Mouse (Mus musculus) forebrain, embryonic 14.5 days (tissue): ENCODE results near the gene Mc3r. TPM values are rescaled to one million over a fixed set of nuclear protein-coding genes. Genes with fewer than 3 reads are reported as not detected.

Experiments
- ATAC-seq: fragments of 200-750 bp; cut with Nextera tagmentation; 2 replicates; pipeline ENCODE4 v1.8.0; 2017; ENCODE audit warnings: mild to moderate bottlenecking, moderate library complexity
- DNase-seq: peaks from one replicate; pipeline ENCODE4 v3.0.0-alpha.2; 2015; ENCODE audit warnings: low spot score
- H3K27ac ChIP-seq: fragments of 300-500 bp; sonication (generic); 2 replicates; pipeline ENCODE4 v1.5.1; 2014; ENCODE audit warnings: low read depth, mild to moderate bottlenecking, control low read depth, low read length, moderate library complexity
- H3K27me3 ChIP-seq: fragments of 300-500 bp; sonication (generic); replicated peaks from 2 replicates; pipeline ENCODE4 v1.6.1; 2014; ENCODE audit warnings: low read length, control low read depth, mixed read lengths; ENCODE audit not compliant: control insufficient read depth, insufficient read depth
- H3K36me3 ChIP-seq: fragments of 300-500 bp; sonication (generic); 2 replicates; pipeline ENCODE4 v1.6.1; 2014; ENCODE audit warnings: low read length, control low read depth; ENCODE audit not compliant: control insufficient read depth, insufficient read depth
- H3K4me1 ChIP-seq: fragments of 300-500 bp; sonication (generic); 2 replicates; pipeline ENCODE4 v1.6.1; 2014; ENCODE audit warnings: antibody characterized with exemption, low read length, control low read depth; ENCODE audit not compliant: control insufficient read depth, insufficient read depth
- H3K4me2 ChIP-seq: fragments of 300-500 bp; sonication (generic); 2 replicates; pipeline ENCODE4 v1.6.1; 2014; ENCODE audit warnings: mild to moderate bottlenecking, control low read depth, low read length
- H3K4me3 ChIP-seq: fragments of 300-500 bp; sonication (generic); 2 replicates; pipeline ENCODE4 v1.5.1; 2014; ENCODE audit warnings: low read depth, low read length, control low read depth
- H3K9ac ChIP-seq: fragments of 300-500 bp; sonication (generic); 2 replicates; pipeline ENCODE4 v1.6.1; 2014; ENCODE audit warnings: mild to moderate bottlenecking, low read length, control low read depth, moderate library complexity
- H3K9me3 ChIP-seq: fragments of 300-500 bp; sonication (generic); replicated peaks from 2 replicates; pipeline ENCODE4 v1.6.1; 2016; ENCODE audit warnings: low read length, control low read depth, mixed read lengths; ENCODE audit not compliant: control insufficient read depth
- WGBS: fragments of 180-500 bp; shearing (Covaris S2); extraction: QIAGEN DNeasy Blood & Tissue Kit; methylation state at CpG from one replicate; pipeline ENCODE4 v1.1.7; 2014; 5-methylcytosine and 5-hydroxymethylcytosine counted together
- polyA plus RNA-seq: library from polyadenylated mRNA; unstranded; fragments of >200 nt; fragmentation: Nextera tagmentation; extraction: Ambion mirVana; gene quantifications from 2 replicates; pipeline ENCODE4 v1.2.1, GENCODE M21; 2014

The Mc3r gene
- polyA plus RNA-seq, 1 experiment from 2014 or later = 0.55 TPM

DNA sequence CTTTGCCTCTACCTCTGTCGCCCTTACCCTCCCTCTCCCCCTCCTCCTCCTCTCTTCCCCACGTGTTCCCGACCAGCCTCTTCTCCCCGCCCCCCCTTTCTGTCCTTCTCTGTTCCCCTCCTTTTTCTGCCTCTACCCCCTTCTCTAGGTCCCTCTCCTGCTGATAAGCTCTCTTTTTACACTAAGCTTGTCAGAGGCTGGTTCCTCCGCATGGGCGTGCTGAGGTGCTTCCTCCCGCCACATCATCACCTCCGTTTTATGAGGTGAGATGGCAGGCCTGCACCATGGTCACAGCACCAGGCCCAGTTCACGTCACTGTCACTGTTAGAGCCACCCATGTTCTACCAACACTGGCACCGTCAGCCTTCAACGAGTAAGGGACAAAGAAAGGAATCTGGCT, 40.7 kb downstream of the Mc3r start:
- peak; percentile 37 for ATAC-seq

DNA sequence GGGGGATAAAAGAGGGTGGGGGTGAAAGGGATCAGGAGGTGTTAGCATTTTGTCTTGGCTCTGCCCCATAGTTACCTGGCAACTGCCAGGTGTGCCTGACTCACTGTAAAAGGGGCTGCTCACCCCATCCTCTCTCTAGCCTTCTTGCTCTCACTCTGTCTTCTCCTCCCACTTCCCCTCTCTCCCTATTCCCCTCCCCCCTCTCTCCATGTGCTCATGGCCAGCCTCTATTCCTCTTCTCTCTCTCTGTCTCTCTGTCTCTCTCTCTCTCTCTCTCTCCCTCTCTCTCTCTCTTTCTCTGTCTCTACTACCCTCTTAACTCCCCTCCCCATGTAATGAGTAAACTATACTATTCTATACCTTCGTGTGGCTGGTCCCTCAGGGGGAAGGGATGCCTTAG, 41.3 kb downstream of the Mc3r start:
- Histone ChIP-seq H3K4me2 (no peak overlapping the region), H3K4me3 (no peak overlapping the region), H3K36me3 (no peaks in the 10 kb centered on the region), H3K9ac (no peak overlapping the region), H3K27ac (no peak overlapping the region), H3K27me3 (no peaks in the 10 kb centered on the region), H3K9me3 (no peaks in the 10 kb centered on the region), H3K4me1 (peaks cover 14% of the 10 kb centered on the region)
- DNase-seq = no peak
- 13% methylated on average over 1 of the region's 1 CpGs for WGBS
- ATAC-seq = peak; percentile 25; the same call in 1 of the 2 replicates

More for the DNA sequence above, 40.7 kb downstream of the Mc3r start:
- H3K4me2 ChIP-seq = no peak overlapping the region
- no peak overlapping the region for H3K27ac ChIP-seq
- peaks cover 14% of the 10 kb centered on the region for H3K4me1 ChIP-seq
- DNase-seq = no peak
- no peaks in the 10 kb centered on the region for H3K36me3 ChIP-seq
- no peak overlapping the region for H3K4me3 ChIP-seq
- no peak overlapping the region; the same call in 1 of the 2 replicates for H3K9ac ChIP-seq
- no peaks in the 10 kb centered on the region for H3K27me3 ChIP-seq
- H3K9me3 ChIP-seq = no peaks in the 10 kb centered on the region
- WGBS = 15% methylated on average over 10 of the region's 11 CpGs

DNA sequence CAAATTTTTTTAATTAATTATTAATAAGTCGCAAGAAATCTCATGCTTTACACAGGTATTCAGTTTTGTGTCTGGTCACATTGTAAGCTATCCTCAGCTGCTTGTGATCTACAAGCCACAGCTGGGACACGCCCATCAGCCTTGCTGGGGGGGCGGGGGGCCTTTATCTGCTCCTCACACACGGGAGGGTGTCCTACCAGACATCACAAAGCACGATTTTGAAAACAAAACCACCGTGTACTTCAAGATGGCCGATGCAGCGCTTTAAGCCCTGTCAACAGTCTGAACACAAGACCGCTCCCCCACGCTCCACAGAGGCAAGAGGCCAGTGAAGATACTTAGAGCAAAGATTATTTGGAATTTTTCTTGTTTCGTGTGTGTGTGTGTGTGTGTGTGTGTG, 42.2 kb downstream of the Mc3r start:
- ATAC-seq (no peak), DNase-seq (no peak)
- Histone ChIP-seq H3K9ac (no peak overlapping the region), H3K27ac (no peak overlapping the region), H3K9me3 (no peaks in the 10 kb centered on the region), H3K36me3 (no peaks in the 10 kb centered on the region), H3K4me3 (no peak overlapping the region), H3K27me3 (no peaks in the 10 kb centered on the region), H3K4me1 (peaks cover 14% of the 10 kb centered on the region), H3K4me2 (no peak overlapping the region)
- WGBS = 86% methylated on average over 11 of the region's 11 CpGs

- ATAC-seq (no peak), DNase-seq (no peak)
- no peak overlapping the region for H3K9ac ChIP-seq
- H3K4me2 ChIP-seq = no peak overlapping the region
- 92% methylated on average over 7 of the region's 7 CpGs for WGBS
- H3K27ac ChIP-seq = no peak overlapping the region
- peaks cover 14% of the 10 kb centered on the region for H3K4me1 ChIP-seq
- no peaks in the 10 kb centered on the region for H3K36me3 ChIP-seq
- H3K4me3 ChIP-seq = no peak overlapping the region
- no peaks in the 10 kb centered on the region for H3K9me3 ChIP-seq
- H3K27me3 ChIP-seq = no peaks in the 10 kb centered on the region
These were observed 42.7 kb downstream of the Mc3r start for GRCm38 (mm10) chr2:172291025-172291424.

DNA sequence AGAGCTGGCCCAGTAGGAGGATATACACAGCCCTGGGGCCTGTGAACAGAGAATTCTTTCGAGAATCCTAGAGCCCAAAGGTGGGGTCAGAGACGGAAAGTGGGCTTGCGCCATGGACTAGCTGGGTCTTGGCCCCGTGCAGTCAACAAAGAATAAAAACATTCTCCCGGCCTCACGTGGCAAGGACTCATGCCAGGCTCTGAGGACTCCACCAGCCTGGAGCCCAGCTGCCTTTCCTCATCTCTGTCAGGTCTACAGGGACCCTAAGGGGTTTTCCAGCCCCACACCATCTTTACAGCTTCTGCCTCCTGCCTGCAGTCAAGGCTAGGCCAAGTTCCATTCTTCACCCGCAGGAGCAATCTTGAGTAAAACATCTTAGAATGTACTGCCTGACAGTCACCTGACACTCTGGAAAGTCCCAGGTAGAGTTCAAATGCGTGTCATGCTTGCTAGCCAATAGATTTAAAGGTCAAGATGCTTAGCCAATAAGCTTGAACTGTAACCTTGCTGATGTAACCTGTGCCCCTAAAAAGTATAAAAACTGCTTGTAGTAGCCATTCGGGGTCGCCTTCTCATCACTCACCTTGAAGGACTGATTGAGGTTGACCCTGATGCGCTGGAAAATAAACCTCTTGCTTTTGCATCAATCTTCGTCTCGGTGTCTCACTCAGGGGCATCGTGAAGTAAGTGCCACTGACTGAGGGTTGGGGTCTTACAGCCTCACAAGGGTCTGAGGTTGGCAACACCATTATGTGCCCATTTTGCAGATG, 43.6 kb downstream of the Mc3r start:
- Histone ChIP-seq H3K27me3 (no peaks in the 10 kb centered on the region), H3K4me3 (no peak overlapping the region), H3K4me2 (no peak overlapping the region), H3K36me3 (no peaks in the 10 kb centered on the region), H3K9ac (no peak overlapping the region), H3K27ac (no peak overlapping the region), H3K9me3 (no peaks in the 10 kb centered on the region), H3K4me1 (peaks cover 14% of the 10 kb centered on the region)
- 95% methylated on average over 14 of the region's 14 CpGs for WGBS
- no peak for DNase-seq
- ATAC-seq = no peak

- peak overlapping the region; percentile 67 for H3K27ac ChIP-seq
- H3K4me2 ChIP-seq = peak overlapping the region; percentile 21; the same call in 1 of the 2 replicates
- 26% methylated on average over 14 of the region's 14 CpGs for WGBS
- peak; percentile 76 for DNase-seq
- H3K4me3 ChIP-seq = no peak overlapping the region
- peak; percentile 43 for ATAC-seq
- no peaks in the 10 kb centered on the region for H3K36me3 ChIP-seq
- no peak overlapping the region for H3K9ac ChIP-seq
- H3K4me1 ChIP-seq = peaks cover 14% of the 10 kb centered on the region
- H3K27me3 ChIP-seq = no peaks in the 10 kb centered on the region
- H3K9me3 ChIP-seq = no peaks in the 10 kb centered on the region
These were observed 44.5 kb downstream of the Mc3r start for GRCm38 (mm10) chr2:172292525-172293405.

GRCm38 (mm10) chr2:172298083-172298482, 49.8 kb downstream of the Mc3r start:
- ATAC-seq (no peak), DNase-seq (no peak)
- Histone ChIP-seq H3K36me3 (no peaks in the 10 kb centered on the region), H3K9ac (no peak overlapping the region), H3K9me3 (no peaks in the 10 kb centered on the region), H3K4me2 (no peak overlapping the region), H3K4me1 (peaks cover 15% of the 10 kb centered on the region), H3K27ac (no peak overlapping the region), H3K27me3 (no peaks in the 10 kb centered on the region), H3K4me3 (no peak overlapping the region)
- WGBS = 70% methylated on average over 1 of the region's 1 CpGs

DNA sequence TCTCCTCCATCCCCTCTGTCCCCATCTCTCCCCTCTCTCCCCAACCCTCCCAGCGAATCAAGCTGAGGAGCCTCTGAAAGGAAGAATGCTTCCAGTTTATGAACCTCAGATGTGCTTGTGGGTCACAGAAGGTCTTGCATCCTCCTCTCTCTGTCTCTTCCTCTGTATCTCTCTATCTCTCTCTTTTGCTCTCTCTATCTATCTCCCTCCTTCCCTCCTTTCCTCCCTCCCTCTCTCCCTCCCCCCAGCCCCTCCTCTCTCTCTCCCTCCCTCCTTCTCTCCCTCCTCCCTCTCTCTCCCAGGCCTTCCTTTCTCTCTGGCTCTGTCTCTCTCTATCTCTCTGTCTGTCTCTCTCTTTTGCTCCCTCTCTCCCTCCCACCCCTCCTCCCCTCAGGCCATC, 50.2 kb downstream of the Mc3r start:
- Histone ChIP-seq H3K27ac (no peak overlapping the region), H3K4me1 (peaks cover 13% of the 10 kb centered on the region), H3K9me3 (no peaks in the 10 kb centered on the region), H3K4me3 (no peak overlapping the region), H3K36me3 (no peaks in the 10 kb centered on the region), H3K4me2 (no peak overlapping the region), H3K27me3 (no peaks in the 10 kb centered on the region), H3K9ac (no peak overlapping the region)
- DNase-seq (no peak), ATAC-seq (no peak)
- 27% methylated on average over 1 of the region's 1 CpGs for WGBS
